Mouse (Mus musculus): ENCODE data around the gene Mical3.
A peak's percentile ranks its signal among the peaks of the same experiment; 100 is the strongest.

The Mical3 gene

GRCm38 (mm10) chr6:121130773-121131172 is at the start of gene Mical3:
TSS of gene Mical3 (minus strand) at chr6:121130999.
- no peak for DNase-seq (ENCODE audit: low read depth, low spot score)

GRCm38 (mm10) chr6:121179846-121180245 is 49.0 kb upstream of the Mical3 start:
- no peak for DNase-seq (ENCODE audit: low read depth, low spot score)

- peak; percentile 45 for DNase-seq (ENCODE audit: low read depth, low spot score)
These were observed 48.0 kb upstream of the Mical3 start for GRCm38 (mm10) chr6:121178700-121179358.

GRCm38 (mm10) chr6:121177118-121177708 is 46.4 kb upstream of the Mical3 start:
- DNase-seq (ENCODE audit: low read depth, low spot score) = no peak

- no peak for DNase-seq (ENCODE audit: low read depth, low spot score)
These were observed 45.9 kb upstream of the Mical3 start for GRCm38 (mm10) chr6:121176731-121177098.

GRCm38 (mm10) chr6:121176011-121176730 is 45.4 kb upstream of the Mical3 start:
- DNase-seq (ENCODE audit: low read depth, low spot score) = no peak

- DNase-seq (ENCODE audit: low read depth, low spot score) = no peak
These were observed 44.0 kb upstream of the Mical3 start for GRCm38 (mm10) chr6:121174761-121175160.

GRCm38 (mm10) chr6:121173471-121173870 is 42.7 kb upstream of the Mical3 start:
- DNase-seq (ENCODE audit: low read depth, low spot score) = no peak

GRCm38 (mm10) chr6:121171102-121171501 is 40.3 kb upstream of the Mical3 start:
- DNase-seq (ENCODE audit: low read depth, low spot score) = no peak

- DNase-seq (ENCODE audit: low read depth, low spot score) = no peak
These were observed 36.7 kb upstream of the Mical3 start for GRCm38 (mm10) chr6:121167381-121167975.

GRCm38 (mm10) chr6:121166098-121166552 is 35.3 kb upstream of the Mical3 start:
- no peak for DNase-seq (ENCODE audit: low read depth, low spot score)

- DNase-seq (ENCODE audit: low read depth, low spot score) = no peak
These were observed 31.8 kb upstream of the Mical3 start for GRCm38 (mm10) chr6:121162616-121163015.

- DNase-seq (ENCODE audit: low read depth, low spot score) = no peak
These were observed 29.3 kb upstream of the Mical3 start for GRCm38 (mm10) chr6:121160126-121160525.

GRCm38 (mm10) chr6:121159616-121160015 is 28.8 kb upstream of the Mical3 start:
- DNase-seq (ENCODE audit: low read depth, low spot score) = no peak

GRCm38 (mm10) chr6:121156030-121156429 is 25.2 kb upstream of the Mical3 start:
- DNase-seq (ENCODE audit: low read depth, low spot score) = no peak

- no peak for DNase-seq (ENCODE audit: low read depth, low spot score)
These were observed 23.9 kb upstream of the Mical3 start for GRCm38 (mm10) chr6:121154451-121155300.

- DNase-seq (ENCODE audit: low read depth, low spot score) = no peak
These were observed 22.4 kb upstream of the Mical3 start for GRCm38 (mm10) chr6:121153177-121153576.

- no peak for DNase-seq (ENCODE audit: low read depth, low spot score)
These were observed 20.9 kb upstream of the Mical3 start for GRCm38 (mm10) chr6:121151732-121152131.

- DNase-seq (ENCODE audit: low read depth, low spot score) = no peak
These were observed 19.3 kb upstream of the Mical3 start for GRCm38 (mm10) chr6:121150126-121150525.

GRCm38 (mm10) chr6:121149420-121149819 is 18.6 kb upstream of the Mical3 start:
- DNase-seq (ENCODE audit: low read depth, low spot score) = no peak

- DNase-seq (ENCODE audit: low read depth, low spot score) = no peak
These were observed 17.6 kb upstream of the Mical3 start for GRCm38 (mm10) chr6:121148360-121148759.

Data from retina, adult 2 months (tissue).